Mouse (Mus musculus) spleen, adult 12 weeks (tissue): Measurements from ENCODE around the gene Tenm2.

Source experiments
- DNase-seq: peaks from one replicate; pipeline ENCODE4 v3.0.0; 2022; ENCODE audit warnings: low spot score

Tenm2 gene

GRCm38 (mm10) chr11:37235914-37236600, at the start of gene Tenm2:
Gene Tenm2, minus strand, starts transcription at chr11:37235964.
- no peak for DNase-seq

GRCm38 (mm10) chr11:37285186-37285585, 49.4 kb upstream of the Tenm2 start:
- DNase-seq, result no peak

DNA sequence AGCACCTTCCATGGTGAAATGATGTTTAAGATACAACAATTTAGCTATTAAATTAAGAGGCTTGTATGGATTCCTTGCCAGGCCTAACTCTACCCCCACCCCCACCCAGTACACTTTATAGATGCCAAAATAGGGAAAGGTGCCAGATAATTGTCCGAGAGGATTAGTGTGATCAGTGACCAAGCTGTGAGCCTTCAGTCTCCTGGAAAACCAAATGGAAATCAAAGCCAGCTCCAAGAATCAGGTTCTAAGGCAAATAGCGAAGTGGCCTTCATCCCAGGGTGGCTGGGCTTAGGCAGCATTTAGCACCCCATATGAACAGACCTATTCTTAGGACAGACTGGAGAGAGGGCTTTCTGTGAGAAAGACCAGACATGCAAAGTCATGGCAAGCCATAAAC, 13.0 kb upstream of the Tenm2 start:
- DNase-seq, result no peak

DNA sequence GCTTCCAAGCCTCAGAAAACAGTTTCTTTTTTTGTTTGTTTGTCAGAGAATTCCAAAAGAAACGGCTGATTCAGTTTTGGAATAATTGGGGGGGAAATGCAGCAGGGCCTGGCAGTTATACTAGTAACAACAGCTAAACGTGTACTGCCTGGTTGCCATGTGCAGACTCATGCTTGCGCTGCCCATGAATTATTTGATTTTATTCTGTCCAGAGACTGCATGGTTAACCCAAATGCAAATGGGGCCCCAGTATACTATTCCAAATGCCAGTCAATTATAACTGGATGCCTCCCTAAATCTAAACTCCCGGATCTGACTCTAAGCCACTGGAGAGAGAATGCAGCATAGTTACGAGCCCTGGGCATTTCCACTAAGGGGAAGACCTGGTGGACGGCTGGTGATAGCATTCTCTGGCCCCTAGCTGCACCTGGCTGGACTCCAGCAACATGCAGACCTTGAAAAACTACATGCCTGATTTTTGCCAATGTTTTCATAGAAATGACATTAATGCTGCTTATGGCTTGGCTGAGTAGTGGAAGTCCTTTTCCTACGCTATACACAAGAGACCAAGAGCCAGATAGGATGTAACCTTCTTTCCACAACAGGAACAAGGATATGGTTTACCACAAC, 1.4 kb upstream of the Tenm2 start:
- no peak for DNase-seq

DNA sequence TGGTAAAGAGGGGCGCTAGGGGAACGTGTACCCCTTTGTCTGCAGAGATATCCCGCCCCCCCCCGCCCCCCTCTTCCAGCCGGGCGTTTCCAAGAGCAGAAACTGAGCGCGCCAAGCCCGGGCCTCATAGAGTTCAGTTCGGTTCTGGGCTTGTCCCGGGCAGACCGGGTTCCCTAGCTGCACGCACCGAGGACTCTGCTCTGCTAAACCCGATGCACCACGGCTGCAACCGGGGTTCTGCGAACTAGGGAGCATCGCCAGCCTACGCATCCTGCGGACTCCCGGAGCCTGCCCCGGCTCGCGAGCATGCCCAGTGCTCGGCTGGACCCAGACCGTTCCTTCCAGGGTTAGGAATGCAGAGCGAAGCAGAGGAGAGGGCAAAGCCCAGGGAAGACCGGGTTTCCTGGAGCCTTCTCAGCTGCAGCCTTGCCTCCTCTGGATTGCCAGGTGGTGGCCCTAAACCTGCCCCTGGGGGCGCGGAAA, 878 bp upstream of the Tenm2 start:
- DNase-seq, result no peak

DNA sequence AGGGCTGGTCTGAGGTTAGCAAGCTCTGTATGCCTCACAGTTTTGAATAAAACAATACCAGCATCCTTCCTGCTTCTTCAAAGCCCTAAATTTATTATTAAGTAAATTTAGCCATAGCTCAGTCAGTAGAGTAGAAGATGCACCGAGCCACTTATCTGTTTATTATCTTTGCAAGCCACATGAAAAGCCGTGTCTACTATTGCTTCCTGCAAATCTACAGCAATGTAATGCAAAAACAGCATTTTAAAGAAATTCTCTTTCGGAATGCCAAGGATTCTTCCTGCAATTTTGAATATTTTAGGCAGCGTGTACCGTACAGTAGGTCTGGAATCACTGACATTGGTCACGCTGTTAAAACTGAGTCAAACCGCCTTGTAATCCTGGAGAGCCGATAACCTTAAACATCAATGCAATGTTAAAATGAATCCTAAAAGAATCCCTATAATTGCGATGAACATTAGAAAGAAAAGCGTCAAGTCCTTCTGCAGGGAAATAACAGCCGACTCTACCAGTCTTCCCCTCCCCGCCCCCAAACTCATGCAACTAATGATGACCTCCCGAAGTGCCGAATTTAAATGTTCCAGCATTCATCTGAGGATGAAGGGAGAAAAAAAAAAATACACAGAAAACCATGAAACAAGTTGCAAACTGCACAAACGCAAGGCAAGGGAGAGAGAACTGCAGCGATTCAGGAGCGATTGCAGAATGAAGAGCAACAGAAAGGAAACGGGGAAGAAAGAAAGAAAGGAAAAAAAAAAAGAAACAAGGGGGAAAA, 556 bp downstream of the Tenm2 start:
- DNase-seq, result no peak

- no peak for DNase-seq
Measured at GRCm38 (mm10) chr11:37227404-37227803, 8.4 kb downstream of the Tenm2 start.

- DNase-seq, result no peak
Measured at GRCm38 (mm10) chr11:37226943-37227342, 8.8 kb downstream of the Tenm2 start.

GRCm38 (mm10) chr11:37222737-37223136, 13.0 kb downstream of the Tenm2 start:
- no peak for DNase-seq

DNA sequence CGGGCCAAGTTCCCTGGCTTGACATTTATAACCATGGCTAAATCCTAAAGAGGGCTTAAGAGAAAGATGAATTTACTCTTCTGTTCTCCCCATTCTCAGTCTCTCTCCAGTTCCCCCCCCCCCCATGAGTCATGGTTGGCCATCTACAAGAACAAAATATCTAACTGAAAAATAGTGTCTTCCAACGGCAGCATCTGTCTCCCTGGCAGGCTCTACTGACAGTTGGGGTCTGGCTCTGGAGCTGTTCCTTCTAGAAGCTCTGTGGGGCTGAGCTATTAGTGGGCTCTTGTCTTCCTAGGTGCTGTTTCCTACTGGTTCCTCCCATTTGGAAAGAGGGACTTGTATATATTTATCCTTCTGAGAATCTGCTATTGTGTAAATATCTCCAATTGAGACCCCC, 13.7 kb downstream of the Tenm2 start:
- no peak for DNase-seq

- DNase-seq, result no peak
Measured at GRCm38 (mm10) chr11:37220921-37221320, 14.8 kb downstream of the Tenm2 start.

GRCm38 (mm10) chr11:37186132-37186531, 49.6 kb downstream of the Tenm2 start:
- DNase-seq, result no peak

DNA sequence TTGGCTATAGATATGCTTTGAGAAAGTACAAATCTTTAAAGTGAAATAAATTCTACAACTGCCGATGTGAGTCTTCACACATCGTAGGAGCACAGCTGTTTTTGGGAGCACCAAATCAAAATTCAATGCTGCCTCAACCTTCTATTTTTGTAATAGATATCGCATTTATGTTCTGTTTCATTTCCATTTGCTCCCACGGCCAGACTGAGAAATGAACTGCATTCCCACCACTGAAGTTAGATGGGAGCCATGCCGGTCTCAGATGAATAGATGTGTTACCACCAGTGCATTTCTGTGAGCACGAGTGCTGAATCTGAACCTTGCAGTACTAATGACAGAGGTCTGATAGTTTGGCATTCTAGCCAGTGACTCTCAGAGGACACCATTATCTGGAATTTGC, 58.3 kb downstream of the Tenm2 start:
- no peak for DNase-seq

GRCm38 (mm10) chr11:37153933-37154880, 81.6 kb downstream of the Tenm2 start:
- no peak for DNase-seq

DNA sequence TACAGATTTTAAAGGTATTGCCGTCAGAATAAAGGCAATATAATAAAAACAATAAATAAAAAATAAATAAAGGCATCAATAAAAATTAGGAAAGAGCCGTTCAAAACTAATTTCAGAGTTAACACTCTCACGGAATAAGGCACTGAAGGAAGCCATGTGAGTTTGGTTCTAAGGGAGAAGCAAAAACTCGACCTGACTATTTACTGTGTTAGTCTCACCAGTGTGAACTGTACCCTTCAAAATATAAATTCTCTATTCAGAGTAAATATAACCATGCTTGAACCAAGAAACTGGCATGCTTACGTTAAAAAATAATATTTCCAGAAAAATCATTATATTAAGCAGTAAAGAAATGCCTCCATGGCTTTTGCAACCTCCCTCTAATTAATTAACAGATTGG, 82.4 kb downstream of the Tenm2 start:
- no peak for DNase-seq

- no peak for DNase-seq
Measured at GRCm38 (mm10) chr11:37150011-37150410, 85.8 kb downstream of the Tenm2 start.

DNA sequence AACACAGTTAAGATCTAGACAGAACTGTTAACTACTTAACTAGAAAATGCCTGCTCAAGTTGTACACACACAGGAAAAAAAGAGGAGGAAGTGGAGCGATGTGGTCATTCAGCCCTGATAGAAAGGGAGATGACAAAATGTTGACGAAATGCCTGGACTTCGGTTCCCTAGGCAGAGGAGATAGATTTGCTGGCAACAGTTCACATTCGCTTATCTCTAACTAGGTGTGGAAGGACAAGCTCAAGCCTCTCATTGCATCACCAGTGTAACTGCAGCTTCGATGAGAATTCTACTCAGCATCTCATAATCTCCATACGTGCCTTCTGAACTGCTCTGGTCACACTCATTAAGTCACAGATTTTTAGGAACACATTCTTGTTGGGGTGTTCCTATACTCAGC, 91.8 kb downstream of the Tenm2 start:
- DNase-seq, result no peak

GRCm38 (mm10) chr11:37143478-37143877, 92.3 kb downstream of the Tenm2 start:
- no peak for DNase-seq

- no peak for DNase-seq
Measured at GRCm38 (mm10) chr11:37128893-37129292, 106.9 kb downstream of the Tenm2 start.

- no peak for DNase-seq
Measured at GRCm38 (mm10) chr11:37118058-37118457, 117.7 kb downstream of the Tenm2 start.

GRCm38 (mm10) chr11:37115188-37115587, 120.6 kb downstream of the Tenm2 start:
- DNase-seq, result no peak

DNA sequence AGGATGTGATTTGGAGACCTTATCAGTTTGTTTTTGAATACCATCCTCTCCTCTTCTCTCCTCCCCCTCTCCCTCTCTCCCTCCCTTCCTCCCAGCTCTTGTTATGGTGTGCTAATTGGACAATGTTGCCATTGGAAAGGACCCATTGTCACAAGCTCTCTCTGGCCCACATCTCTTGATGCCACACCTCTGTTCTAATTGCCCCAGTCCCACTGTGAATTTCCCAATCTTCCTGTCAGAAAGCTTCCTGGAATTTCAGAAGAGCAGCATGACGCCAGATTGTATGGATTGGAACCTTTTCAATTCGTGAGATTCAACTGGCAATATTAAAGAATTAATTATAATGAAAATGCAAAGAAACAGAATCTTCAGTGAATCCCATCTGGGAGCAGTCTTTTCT, 128.7 kb downstream of the Tenm2 start:
- DNase-seq, result no peak
